Mouse (Mus musculus): ENCODE data around the gene Scn7a.

DNA sequence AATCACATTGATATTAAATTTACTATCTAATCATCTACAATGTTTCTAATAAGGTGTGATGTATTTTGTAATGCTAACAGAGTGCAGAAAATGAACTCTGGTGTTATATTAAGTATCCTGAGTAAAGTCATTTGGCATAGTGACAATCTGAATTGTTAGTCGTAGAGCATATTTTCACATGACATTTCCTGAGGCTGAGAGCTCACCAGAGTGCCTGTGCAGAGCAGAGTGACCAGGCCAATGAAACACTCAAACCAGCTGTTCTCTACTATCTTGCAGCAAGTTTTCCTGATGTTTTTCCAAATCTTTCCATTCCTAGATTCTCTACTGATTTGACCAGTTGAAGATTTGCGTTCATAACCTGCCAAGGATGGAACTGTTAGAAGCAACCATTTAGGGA is 92.4 kb downstream of the Scn7a start:
- TF ChIP-seq POLR2A (IDR thresholded peaks at IDR 0.05; ENCODE audit: extremely low read depth, insufficient read depth, low read length) (no peak), CTCF (IDR thresholded peaks at IDR 0.05; ENCODE audit: low read depth, low read length) (no peak)
